Mouse (Mus musculus) CH12.LX (cell line): ENCODE results near the gene Bend3. TPM values are rescaled to one million over a fixed set of nuclear protein-coding genes. Genes with fewer than 3 reads are reported as not detected.

Source experiments
- DNase-seq: peaks from one replicate; pipeline ENCODE4 v3.0.0-alpha.2; 2013; ENCODE audit errors: extremely low read depth
- H3K27ac ChIP-seq: 2 replicates; pipeline ENCODE4 v1.5.1; 2012; ENCODE audit warnings: low read depth, mild to moderate bottlenecking, control low read depth, moderate library complexity; ENCODE audit not compliant: insufficient read depth
- H3K27me3 ChIP-seq: replicated peaks from 2 replicates; pipeline ENCODE3; 2012; ENCODE audit warnings: inconsistent platforms
- H3K36me3 ChIP-seq, 2 experiments: replicated peaks in 1 of 2; 2 replicates each; pipeline versions ENCODE3 to v1.6.1; 2012; ENCODE audit warnings: inconsistent platforms in 1 of 2, low read length in 1 of 2, mild to moderate bottlenecking in 1 of 2, mixed read lengths in 1 of 2, moderate library complexity in 1 of 2; ENCODE audit not compliant: control insufficient read depth in 1 of 2, insufficient read depth in 1 of 2
- H3K4me1 ChIP-seq, 2 experiments: 2 replicates each; pipeline ENCODE4 v1.6.1; 2012; ENCODE audit warnings: inconsistent platforms in 1 of 2, moderate library complexity in 1 of 2; ENCODE audit not compliant: insufficient read depth in 2 of 2, control insufficient read depth in 1 of 2
- H3K4me2 ChIP-seq: 2 replicates; pipeline ENCODE4 v1.6.1; 2012; ENCODE audit warnings: low read depth, mild to moderate bottlenecking, control low read depth; ENCODE audit not compliant: poor library complexity, insufficient read depth, severe bottlenecking
- H3K4me3 ChIP-seq, 3 experiments: fragments of 150-350 bp in 1 of 3; sonication (generic) in 1 of 3; replicated peaks in 1 of 3; 2 replicates each; pipeline versions ENCODE3 to v1.5.1; 2011 to 2012; ENCODE audit warnings: low read depth in 2 of 3, low read length in 2 of 3, mild to moderate bottlenecking in 2 of 3, moderate library complexity in 2 of 3, control low read depth in 1 of 3, improper control_type of control experiment in 1 of 3, inconsistent platforms in 1 of 3, mixed read lengths in 1 of 3; ENCODE audit not compliant: poor library complexity in 1 of 3
- H3K79me2 ChIP-seq: replicated peaks from 2 replicates; pipeline ENCODE4 v1.6.1; 2012; ENCODE audit warnings: mild to moderate bottlenecking, moderate library complexity; ENCODE audit not compliant: control insufficient read depth, poor library complexity, insufficient read depth, severe bottlenecking; ENCODE audit errors: extremely low read depth
- H3K9ac ChIP-seq: 2 replicates; pipeline ENCODE4 v1.6.1; 2012; ENCODE audit warnings: low read depth, mild to moderate bottlenecking, control low read depth, moderate library complexity; ENCODE audit not compliant: insufficient read depth
- H3K9me3 ChIP-seq: replicated peaks from 2 replicates; pipeline ENCODE3; 2012; ENCODE audit warnings: low read length, inconsistent platforms, mixed read lengths
- CHD1 ChIP-seq: IDR thresholded peaks from 2 replicates; pipeline ENCODE4 v1.6.1; 2012; ENCODE audit warnings: low read depth, low read length, improper control_type of control experiment, inconsistent platforms
- CHD2 ChIP-seq: IDR thresholded peaks from 2 replicates; pipeline ENCODE4 v1.6.1; 2011; ENCODE audit warnings: low read length, improper control_type of control experiment
- CTCF ChIP-seq, 2 experiments: IDR thresholded peaks in 1 of 2; conservative IDR thresholded peaks in 1 of 2; 2 replicates each; pipeline ENCODE4 v1.5.1; 2011 to 2012; ENCODE audit warnings: low read depth in 2 of 2, low read length in 2 of 2, improper control_type of control experiment in 1 of 2, inconsistent platforms in 1 of 2, mild to moderate bottlenecking in 1 of 2, moderate library complexity in 1 of 2
- E2F4 ChIP-seq: IDR thresholded peaks from 2 replicates; pipeline ENCODE4 v1.6.1; 2011; ENCODE audit warnings: low read depth, low read length, improper control_type of control experiment; ENCODE audit not compliant: insufficient replicate concordance
- ELF1 ChIP-seq: IDR thresholded peaks from 2 replicates; pipeline ENCODE4 v1.6.1; 2014; ENCODE audit warnings: low read depth, mild to moderate bottlenecking, inconsistent platforms, low read length, improper control_type of control experiment
- ETS1 ChIP-seq: conservative IDR thresholded peaks from 2 replicates; pipeline ENCODE4 v1.6.1; 2012; ENCODE audit warnings: low read depth, mild to moderate bottlenecking, inconsistent platforms, low read length, improper control_type of control experiment, moderate library complexity
- GABPA ChIP-seq: IDR thresholded peaks from 2 replicates; pipeline ENCODE4 v1.6.1; 2012; ENCODE audit warnings: low read depth, low read length, improper control_type of control experiment, inconsistent platforms; ENCODE audit not compliant: insufficient replicate concordance
- HCFC1 ChIP-seq: IDR thresholded peaks from 2 replicates; pipeline ENCODE4 v1.6.1; 2012; ENCODE audit warnings: low read depth, mild to moderate bottlenecking, inconsistent platforms, low read length, improper control_type of control experiment
- IRF4 ChIP-seq: IDR thresholded peaks from 2 replicates; pipeline ENCODE4 v1.6.1; 2014; ENCODE audit warnings: low read depth, mild to moderate bottlenecking, inconsistent platforms, low read length, improper control_type of control experiment
- JUN ChIP-seq: IDR thresholded peaks from 2 replicates; pipeline ENCODE4 v1.6.1; 2011; ENCODE audit warnings: low read depth, mild to moderate bottlenecking, low read length, improper control_type of control experiment, moderate library complexity; ENCODE audit not compliant: insufficient read depth
- JUND ChIP-seq: conservative IDR thresholded peaks from 2 replicates; pipeline ENCODE4 v1.6.1; 2011; ENCODE audit warnings: low read depth, low read length, improper control_type of control experiment
- KAT2A ChIP-seq: IDR thresholded peaks from 2 replicates; pipeline ENCODE4 v1.6.1; 2012; ENCODE audit warnings: low read length, improper control_type of control experiment, inconsistent platforms; ENCODE audit not compliant: insufficient replicate concordance
- MAFK ChIP-seq: IDR thresholded peaks from 2 replicates; pipeline ENCODE4 v1.6.1; 2011; ENCODE audit warnings: low read length, improper control_type of control experiment; ENCODE audit not compliant: insufficient replicate concordance
- MAZ ChIP-seq: IDR thresholded peaks from 2 replicates; pipeline ENCODE4 v1.6.1; 2012; ENCODE audit warnings: low read depth, mild to moderate bottlenecking, inconsistent platforms, low read length, improper control_type of control experiment, moderate library complexity
- MEF2A ChIP-seq: IDR thresholded peaks from 2 replicates; pipeline ENCODE4 v1.6.1; 2014; ENCODE audit warnings: low read depth, mild to moderate bottlenecking, inconsistent platforms, low read length, improper control_type of control experiment, borderline replicate concordance
- MXI1 ChIP-seq: IDR thresholded peaks from 2 replicates; pipeline ENCODE4 v1.6.1; 2011; ENCODE audit warnings: mild to moderate bottlenecking, low read depth, low read length, improper control_type of control experiment
- NELFE ChIP-seq: IDR thresholded peaks from 2 replicates; pipeline ENCODE4 v1.6.1; 2011; ENCODE audit warnings: low read depth, low read length, improper control_type of control experiment
- NRF1 ChIP-seq: IDR thresholded peaks from 2 replicates; pipeline ENCODE4 v1.6.1; 2014; ENCODE audit warnings: low read depth, mild to moderate bottlenecking, inconsistent platforms, low read length, improper control_type of control experiment, moderate library complexity
- PAX5 ChIP-seq: IDR thresholded peaks from 2 replicates; pipeline ENCODE4 v1.6.1; 2012; ENCODE audit warnings: low read length, inconsistent platforms, mixed read lengths
- POLR2A ChIP-seq: IDR thresholded peaks from 2 replicates; pipeline ENCODE4 v1.6.1; 2011; ENCODE audit warnings: low read depth, mild to moderate bottlenecking, improper control_type of control experiment, low read length
- POLR2AphosphoS2 ChIP-seq: IDR thresholded peaks from 2 replicates; pipeline ENCODE4 v1.6.1; 2011; ENCODE audit warnings: low read depth, low read length, improper control_type of control experiment
- RCOR1 ChIP-seq: conservative IDR thresholded peaks from 2 replicates; pipeline ENCODE4 v1.6.1; 2012; ENCODE audit warnings: low read depth, mild to moderate bottlenecking, inconsistent platforms, low read length, improper control_type of control experiment
- TBP ChIP-seq: conservative IDR thresholded peaks from 2 replicates; pipeline ENCODE4 v1.6.1; 2011; ENCODE audit warnings: low read depth, low read length, improper control_type of control experiment
- TCF12 ChIP-seq: IDR thresholded peaks from 2 replicates; pipeline ENCODE4 v1.6.1; 2014; ENCODE audit warnings: low read depth, mild to moderate bottlenecking, inconsistent platforms, low read length, improper control_type of control experiment
- UBTF ChIP-seq: IDR thresholded peaks from 2 replicates; pipeline ENCODE4 v1.6.1; 2012; ENCODE audit warnings: low read depth, mild to moderate bottlenecking, inconsistent platforms, low read length, improper control_type of control experiment, moderate library complexity
- USF1 ChIP-seq: IDR thresholded peaks from 2 replicates; pipeline ENCODE4 v1.6.1; 2014; ENCODE audit warnings: low read depth, mild to moderate bottlenecking, inconsistent platforms, low read length, improper control_type of control experiment
- USF2 ChIP-seq: conservative IDR thresholded peaks from 2 replicates; pipeline ENCODE4 v1.6.1; 2011; ENCODE audit warnings: low read depth, low read length, improper control_type of control experiment
- ZC3H11A ChIP-seq: IDR thresholded peaks from 2 replicates; pipeline ENCODE4 v1.6.1; 2012; ENCODE audit warnings: low read depth, mild to moderate bottlenecking, inconsistent platforms, low read length, improper control_type of control experiment
- ZKSCAN1 ChIP-seq: IDR thresholded peaks from 2 replicates; pipeline ENCODE4 v1.6.1; 2012; ENCODE audit warnings: low read depth, inconsistent platforms, low read length, improper control_type of control experiment, borderline replicate concordance
- ZMIZ1 ChIP-seq: IDR thresholded peaks from 2 replicates; pipeline ENCODE4 v1.6.1; 2012; ENCODE audit warnings: low read depth, mild to moderate bottlenecking, inconsistent platforms, low read length, improper control_type of control experiment
- ZNF384 ChIP-seq: IDR thresholded peaks from 2 replicates; pipeline ENCODE4 v1.6.1; 2012; ENCODE audit warnings: low read depth, low read length, improper control_type of control experiment, inconsistent platforms
- dilution Hi-C: fragments of 300-500 bp; cut with MboI; formaldehyde crosslinking; loops from 2 replicates; pipeline ENCODE4 v1.14.3; 2020; ENCODE audit warnings: low sequenced_read_pairs; ENCODE audit not compliant: extremely low pct_unique_long_range_greater_than_20kb, extremely low pct_ligation_motif_present
- in situ Hi-C: fragments of 300-500 bp; cut with MboI; formaldehyde crosslinking; loops from 3 replicates; pipeline ENCODE4 v1.14.3; 2019; ENCODE audit warnings: low sequenced_read_pairs, low pct_ligation_motif_present, low pct_unique_long_range_greater_than_20kb, mixed read lengths
- polyA plus RNA-seq: library from polyadenylated mRNA; unstranded; fragments of >175 nt; gene quantifications from 2 replicates; pipeline ENCODE4 v1.2.1, GENCODE M21; 2012; ENCODE audit warnings: low read depth; ENCODE audit not compliant: insufficient read length
- total RNA-seq, 2 experiments: library from RNA; depleted of rRNA; stranded (reverse); fragments of 300-350 nt in 1 of 2; fragments of >200 nt in 1 of 2; gene quantifications; 2 replicates each; pipeline ENCODE4 v1.2.3; 2012 to 2014

The Bend3 gene
- total and polyA plus RNA-seq, 3 experiments: 7.4 to 18.9 (median 8.7) TPM

DNA sequence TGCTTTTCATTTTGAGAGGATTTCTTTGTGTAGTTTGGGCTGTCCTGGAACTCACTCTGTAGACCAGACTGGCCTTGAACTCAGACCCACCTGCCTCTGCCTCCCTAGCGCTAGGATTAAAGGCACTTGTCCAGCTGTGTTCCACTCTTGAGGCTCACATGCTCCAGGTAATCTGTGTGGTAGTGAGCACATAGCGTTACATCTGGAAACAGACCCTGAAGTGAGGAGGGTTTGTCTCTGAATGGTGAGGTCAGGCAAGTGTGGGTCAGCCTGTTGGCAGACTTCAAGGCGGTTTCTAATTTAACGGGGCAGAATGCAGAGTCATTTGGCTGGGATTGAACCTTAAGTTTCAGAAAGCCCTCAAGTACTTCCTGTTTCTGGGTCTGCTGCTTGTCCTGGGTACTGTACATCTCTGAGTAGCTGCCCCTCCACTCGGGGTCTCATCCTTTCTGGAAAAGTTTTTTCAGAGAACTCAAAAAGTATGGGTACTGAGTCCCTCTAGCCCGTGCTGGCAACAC lies 7.2 kb downstream of the Bend3 start:
- Histone ChIP-seq H3K4me3 (no peak overlapping the region), H3K4me2 (peak overlapping the region; percentile 48), H3K9me3 (no peaks in the 10 kb centered on the region), H3K27ac (peak overlapping the region; percentile 81), H3K9ac (peak overlapping the region; percentile 23), H3K27me3 (no peaks in the 10 kb centered on the region), H3K79me2 (peaks cover 62% of the 10 kb centered on the region), H3K4me1 (peaks cover 38 to 97% of the 10 kb centered on the region in 2 experiments), H3K36me3 (peaks cover 0 to 11% of the 10 kb centered on the region in 2 experiments)
- DNase-seq: peak; percentile 52
- TF ChIP-seq ZC3H11A (no peak), UBTF (no peak), ELF1 (peak; percentile 39; the same call in 1 of the 2 replicates), IRF4 (0 out of 2 replicates have a peak, but pooled peaks have one; percentile 19)
- in situ Hi-C loops: no loop called here
- dilution Hi-C loops: no loop called here

DNA sequence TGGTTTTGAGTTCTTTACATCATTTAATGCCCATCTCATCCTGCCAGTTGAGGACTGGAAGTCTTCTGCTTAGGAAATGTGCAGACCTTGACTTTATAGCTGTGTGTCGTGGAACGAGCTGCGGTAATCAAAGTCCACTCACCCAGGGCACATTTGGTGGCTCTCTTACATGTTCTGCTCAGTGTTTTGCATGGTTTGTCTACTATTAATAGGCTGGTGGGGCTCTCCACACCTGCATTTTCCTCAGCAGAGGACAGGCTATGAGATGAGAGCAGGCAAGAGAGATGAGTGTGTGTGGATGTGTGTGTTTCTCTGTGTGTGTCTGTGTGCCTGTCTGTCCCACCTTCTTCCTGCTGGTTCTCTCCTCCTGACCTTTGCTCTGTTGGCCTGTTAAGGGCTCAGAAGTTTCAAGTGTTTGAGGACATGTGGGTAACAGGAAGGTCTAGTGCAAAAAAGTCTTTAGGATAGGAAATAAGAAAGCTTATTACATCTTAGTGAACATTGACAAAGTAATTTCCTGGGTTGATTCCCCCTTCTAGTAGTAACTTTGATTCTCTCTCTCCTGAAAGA lies 8.9 kb downstream of the Bend3 start:
- H3K36me3 ChIP-seq: peaks cover 0 to 11% of the 10 kb centered on the region in 2 experiments
- in situ Hi-C loops: no loop called here
- TF ChIP-seq ZC3H11A (no peak), TCF12 (peak; percentile 69), ZNF384 (no peak), TBP (no peak), CTCF (conservative IDR thresholded peaks at IDR 0.05 in 1 of 2, IDR thresholded peaks at IDR 0.05 in 1 of 2; ENCODE audit: low read depth in 2 of 2, low read length in 2 of 2) (no peak), GABPA (no peak), USF2 (no peak), CHD2 (no peak), ETS1 (peak; percentile 22; the same call in 1 of the 2 replicates), E2F4 (no peak), ZKSCAN1 (no peak), HCFC1 (no peak), RCOR1 (no peak), CHD1 (no peak), ZMIZ1 (no peak), POLR2AphosphoS2 (no peak), NELFE (no peak), UBTF (no peak), POLR2A (0 out of 2 replicates have a peak, but pooled peaks have one; percentile 26), PAX5 (no peak), MEF2A (peak; percentile 93), MAZ (no peak), MAFK (no peak), ELF1 (no peak), IRF4 (no peak), USF1 (no peak), JUND (no peak), KAT2A (no peak), JUN (no peak), MXI1 (no peak), NRF1 (no peak)

More for the DNA sequence above, 8.9 kb downstream of the Bend3 start:
- H3K27ac ChIP-seq: peak overlapping the region; percentile 85
- H3K79me2 ChIP-seq: peaks cover 53% of the 10 kb centered on the region
- peak; percentile 67 for DNase-seq
- dilution Hi-C loops: no loop called here
- H3K4me3 ChIP-seq: no peak overlapping the region
- 0 out of 2 replicates have a peak overlapping the region, but pooled peaks have one; percentile 22 for H3K9ac ChIP-seq
- peaks cover 36 to 88% of the 10 kb centered on the region in 2 experiments for H3K4me1 ChIP-seq
- H3K4me2 ChIP-seq: peak overlapping the region; percentile 86
- no peaks in the 10 kb centered on the region for H3K27me3 ChIP-seq
- H3K9me3 ChIP-seq: no peaks in the 10 kb centered on the region
